Mouse (Mus musculus) right cerebral cortex, postnatal 10 days (tissue): ENCODE results near the gene Col27a1.

ENCODE experiments used
- DNase-seq, 2 experiments: peaks; one replicate each; pipeline ENCODE4 v3.0.0; 2021; ENCODE audit warnings: low spot score in 2 of 2

Gene Col27a1

GRCm38 (mm10) chr4:63259066-63259465 lies 45.3 kb downstream of the Col27a1 start:
- no peak for DNase-seq

GRCm38 (mm10) chr4:63260506-63260905 lies 46.7 kb downstream of the Col27a1 start:
- DNase-seq, result no peak

- no peak for DNase-seq
These were observed 49.1 kb downstream of the Col27a1 start for GRCm38 (mm10) chr4:63262941-63263340.

GRCm38 (mm10) chr4:63266276-63266675 lies 52.5 kb downstream of the Col27a1 start:
- no peak for DNase-seq

GRCm38 (mm10) chr4:63267121-63267520 lies 53.3 kb downstream of the Col27a1 start:
- DNase-seq, result no peak

- peak in 1 of 2 experiments; percentile 45 for DNase-seq
These were observed 53.8 kb downstream of the Col27a1 start for GRCm38 (mm10) chr4:63267586-63267985.

- no peak for DNase-seq
These were observed 55.0 kb downstream of the Col27a1 start for GRCm38 (mm10) chr4:63268777-63269176.

- DNase-seq, result no peak
These were observed 60.7 kb downstream of the Col27a1 start for GRCm38 (mm10) chr4:63274516-63274915.

- peak; percentile 40 to 50 for DNase-seq
These were observed 61.4 kb downstream of the Col27a1 start for GRCm38 (mm10) chr4:63275251-63275650.

GRCm38 (mm10) chr4:63276571-63276970 lies 62.8 kb downstream of the Col27a1 start:
- no peak for DNase-seq

- DNase-seq, result no peak
These were observed 65.0 kb downstream of the Col27a1 start for GRCm38 (mm10) chr4:63278821-63279220.

- peak in 1 of 2 experiments; percentile 43 for DNase-seq
These were observed 67.9 kb downstream of the Col27a1 start for GRCm38 (mm10) chr4:63281694-63282093.

- DNase-seq, result no peak
These were observed 69.5 kb downstream of the Col27a1 start for GRCm38 (mm10) chr4:63283319-63283718.

- DNase-seq, result no peak
These were observed 72.2 kb downstream of the Col27a1 start for GRCm38 (mm10) chr4:63286034-63286433.

GRCm38 (mm10) chr4:63288497-63288896 lies 74.7 kb downstream of the Col27a1 start:
- no peak for DNase-seq

- peak; percentile 67 to 71 for DNase-seq
These were observed 76.3 kb downstream of the Col27a1 start for GRCm38 (mm10) chr4:63290081-63290480.

- peak; percentile 96 to 97 for DNase-seq
These were observed 77.3 kb downstream of the Col27a1 start for GRCm38 (mm10) chr4:63291075-63291474.

- DNase-seq, result no peak
These were observed 77.9 kb downstream of the Col27a1 start for GRCm38 (mm10) chr4:63291658-63292057.

- DNase-seq, result peak in 1 of 2 experiments; percentile 55
These were observed 81.8 kb downstream of the Col27a1 start for GRCm38 (mm10) chr4:63295641-63296040.

GRCm38 (mm10) chr4:63296263-63296662 lies 82.5 kb downstream of the Col27a1 start:
- no peak for DNase-seq

- DNase-seq, result no peak
These were observed 83.1 kb downstream of the Col27a1 start for GRCm38 (mm10) chr4:63296876-63297275.

GRCm38 (mm10) chr4:63298191-63298590 lies 84.4 kb downstream of the Col27a1 start:
- DNase-seq, result no peak

GRCm38 (mm10) chr4:63302641-63303040 lies 88.8 kb downstream of the Col27a1 start:
- DNase-seq, result no peak
